Comparison of ENCODE assay signal across 19 mouse cellular contexts in the genomic region with DNA sequence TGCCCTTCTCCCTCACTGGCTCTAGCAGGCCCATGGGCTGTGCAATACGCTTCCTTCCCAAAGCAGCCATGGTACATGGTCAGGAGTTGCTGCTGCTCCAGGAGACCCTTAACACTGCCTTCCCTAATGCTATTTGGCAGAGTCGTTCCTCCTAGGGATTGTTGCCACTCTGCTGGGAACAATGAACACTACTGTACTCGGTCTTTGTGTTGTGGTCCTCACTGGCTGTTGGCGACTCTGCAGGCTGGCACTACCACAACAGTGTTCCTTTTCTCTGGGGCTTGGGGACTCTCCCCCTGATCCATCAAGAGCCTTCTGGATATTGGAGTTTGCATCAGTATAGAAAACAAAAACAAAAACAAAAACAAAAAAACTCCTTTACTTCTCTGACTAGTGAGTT. TPM values are rescaled to one million over a fixed set of nuclear protein-coding genes. Genes with fewer than 3 reads are reported as not detected.
DNase-seq lines count a peak whose midpoint lies in the region; TF ChIP-seq lines count a peak whose summit lies in the region.
"Had no signal": no experiment of that assay in that cellular context is flagged by ENCODE, and none has a peak within 500 bp of the region (broad histone marks: within the 10 kb centered on the region; RNA-seq: fewer than 3 reads in every experiment).

No protein-coding gene starts in this region.

- no peak for TF ChIP-seq CTCF in left cerebral cortex, adult 2 months (IDR thresholded peaks at IDR 0.05)

- peak; percentile 41 for DNase-seq in layer of hippocampus, adult 11-12 months (ENCODE audit: low spot score)
- no peak for DNase-seq in layer of hippocampus, postnatal 36 days
- no peak for DNase-seq in left cerebral cortex, adult 2 months (ENCODE audit: extremely low spot score in 1 of 2, low spot score in 2 of 2)
- no peak for DNase-seq in left cerebral cortex, postnatal 14 days (ENCODE audit: low spot score in 2 of 2)
- peak; percentile 86 for DNase-seq in brain, adult 2 months (ENCODE audit: low read depth, low spot score)
- peak; percentile 39 for DNase-seq in telencephalon, adult 2 months (ENCODE audit: low read depth, low spot score)
- no peak for DNase-seq in urinary bladder, postnatal 10 days (ENCODE audit: low spot score)
- DNase-seq: adrenal gland, adult 8-10 months; adrenal gland, postnatal 36 days; cerebellum, adult 11 months; cerebellum, adult 9-10 months; cerebellum, postnatal 36 days; gastrocnemius, postnatal 14 days; heart, adult 2 months; heart, postnatal 14 days had no signal

- intact Hi-C loops in left cerebral cortex, adult 2 months (cut with DNase I) = no loop called here
- intact Hi-C loops in left cerebral cortex, postnatal 14 days (cut with DNase I) = no loop called here

- peak overlapping the region; percentile 72 for H3K27ac ChIP-seq in left cerebral cortex, adult 2 months
- H3K27ac ChIP-seq: embryonic facial prominence, embryonic 10.5 days; heart, adult 2 months; heart, embryonic 15.5 days; hindbrain, embryonic 13.5 days; hindbrain, postnatal 0 days had no signal

- H3K4me3 ChIP-seq in left cerebral cortex, adult 2 months = no peak overlapping the region
- H3K4me3 ChIP-seq: embryonic facial prominence, embryonic 10.5 days; heart, adult 2 months; heart, embryonic 15.5 days; hindbrain, embryonic 13.5 days had no signal

RNA-seq across cellular contexts. Expression of a gene that starts 13.5 kb away (rescaled TPM):
- total RNA-seq in layer of hippocampus, postnatal 36 days (2021) = 100 to 1,000 TPM; 227 to 234 TPM
- total RNA-seq in left cerebral cortex, adult 2 months (2021) = 100 to 1,000 TPM; 193 to 215 TPM
- total RNA-seq in left cerebral cortex, postnatal 14 days (2021) = 100 to 1,000 TPM; 212 to 230 TPM

RNA-seq across cellular contexts. Expression of a gene that starts 13.6 kb away (rescaled TPM):
- total RNA-seq in layer of hippocampus, postnatal 36 days (2021) = 100 to 1,000 TPM; 129 to 141 TPM
- total RNA-seq in left cerebral cortex, adult 2 months (2021) = 100 to 1,000 TPM; 122 to 127 TPM
- 100 to 1,000 TPM in 1 of 2 experiments, 10 to 100 TPM in 1; 95.0 to 103 TPM for total RNA-seq in left cerebral cortex, postnatal 14 days (2021)

RNA-seq across cellular contexts. Expression of a gene that starts 44.0 kb away (rescaled TPM):
- total RNA-seq in layer of hippocampus, postnatal 36 days (2021) = 10 to 100 TPM; 77.5 to 82.1 TPM
- total RNA-seq in left cerebral cortex, adult 2 months (2021) = 10 to 100 TPM; 86.7 to 86.9 TPM
- 100 to 1,000 TPM; 112 to 116 TPM for total RNA-seq in left cerebral cortex, postnatal 14 days (2021)

Comparison
In these comparisons a context has a peak if more than half of its experiments do, and no peak if none do; other contexts are left out.
1. DNase-seq: peak in layer of hippocampus, adult 11-12 months (single experiment), brain, adult 2 months (single experiment) and telencephalon, adult 2 months (single experiment); none in layer of hippocampus, postnatal 36 days (0 of 2), left cerebral cortex, adult 2 months (0 of 2), left cerebral cortex, postnatal 14 days (0 of 2) and urinary bladder, postnatal 10 days (single experiment).